13 mouse cellular contexts compared by ENCODE assay signal in the genomic region with DNA sequence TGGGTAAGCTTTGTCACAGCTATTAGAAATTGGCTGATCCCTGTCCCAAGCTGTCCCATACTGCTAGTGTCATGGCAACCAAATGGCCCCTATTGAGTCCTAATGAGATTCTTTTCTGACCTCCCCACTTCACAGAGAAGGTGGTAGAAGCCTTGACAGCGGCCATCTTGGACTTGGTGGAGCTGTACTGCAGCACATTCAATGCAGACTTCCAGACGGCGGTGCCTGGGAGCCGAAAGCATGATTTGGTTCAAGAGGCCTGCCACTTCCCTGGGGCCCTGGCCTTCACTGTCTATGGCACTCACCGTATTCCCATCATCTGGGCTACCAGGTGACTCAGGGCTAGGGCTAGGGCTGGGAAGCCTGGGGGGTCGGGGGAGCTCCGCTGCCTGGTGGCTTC. TPM values are rescaled to one million over a fixed set of nuclear protein-coding genes. Genes with fewer than 3 reads are reported as not detected.
A peak's percentile ranks its signal among the peaks of the same experiment; 100 is the strongest.
DNase-seq lines count a peak whose midpoint lies in the region; ATAC-seq and TF ChIP-seq lines count a peak whose summit lies in the region.
"Had no signal": no experiment of that assay in that cellular context is flagged by ENCODE, and none has a peak within 500 bp of the region (broad histone marks: within the 10 kb centered on the region; RNA-seq: fewer than 3 reads in every experiment).

No protein-coding gene starts in this region.

- H3K9me3 ChIP-seq in forebrain, embryonic 11.5 days (ENCODE audit: control insufficient read depth, low read length) = no peaks in the 10 kb centered on the region
- no peaks in the 10 kb centered on the region for H3K9me3 ChIP-seq in hindbrain, postnatal 0 days (ENCODE audit: low read length)
- H3K9me3 ChIP-seq in neural tube, embryonic 13.5 days = no peaks in the 10 kb centered on the region
- H3K9me3 ChIP-seq: G1E; heart, embryonic 12.5 days; stomach, embryonic 15.5 days had no signal

- H3K4me1 ChIP-seq in forebrain, embryonic 11.5 days (replicated peaks; ENCODE audit: control insufficient read depth, insufficient read depth, low read length) = peaks cover 20% of the 10 kb centered on the region; the same call in 1 of the 2 replicates
- H3K4me1 ChIP-seq in hindbrain, postnatal 0 days (ENCODE audit: insufficient read depth, low read length) = peaks cover 14% of the 10 kb centered on the region; the same call in 1 of the 2 replicates
- peaks cover 47% of the 10 kb centered on the region for H3K4me1 ChIP-seq in neural tube, embryonic 13.5 days (replicated peaks)

- peak overlapping the region; percentile 49 for H3K9ac ChIP-seq in forebrain, embryonic 11.5 days (ENCODE audit: low read length)
- H3K9ac ChIP-seq in hindbrain, postnatal 0 days (replicated peaks; ENCODE audit: low read length) = 0 out of 2 replicates have a peak overlapping the region, but pooled peaks have one; percentile 13
- peak overlapping the region; percentile 43; the same call in 1 of the 2 replicates for H3K9ac ChIP-seq in neural tube, embryonic 13.5 days
- H3K9ac ChIP-seq: heart, embryonic 12.5 days; stomach, embryonic 15.5 days had no signal

- WGBS in forebrain, embryonic 11.5 days = 48% methylated on average over 7 of the region's 7 CpGs
- 32% methylated on average over 7 of the region's 7 CpGs for WGBS in hindbrain, postnatal 0 days
- WGBS in neural tube, embryonic 13.5 days = 40% methylated on average over 7 of the region's 7 CpGs

- TF ChIP-seq CTCF in hindbrain, postnatal 0 days (IDR thresholded peaks at IDR 0.05; ENCODE audit: low read depth) = no peak

- H3K4me3 ChIP-seq in forebrain, embryonic 11.5 days (ENCODE audit: low read depth, low read length) = no peak overlapping the region
- no peak overlapping the region for H3K4me3 ChIP-seq in hindbrain, postnatal 0 days (ENCODE audit: low read length)
- no peak overlapping the region for H3K4me3 ChIP-seq in neural tube, embryonic 13.5 days
- H3K4me3 ChIP-seq: heart, embryonic 12.5 days; myocyte; stomach, embryonic 15.5 days had no signal

- H3K4me2 ChIP-seq in forebrain, embryonic 11.5 days (ENCODE audit: low read depth, low read length, severe bottlenecking) = peak overlapping the region; percentile 32
- no peak overlapping the region for H3K4me2 ChIP-seq in hindbrain, postnatal 0 days (ENCODE audit: low read depth, low read length)
- no peak overlapping the region for H3K4me2 ChIP-seq in neural tube, embryonic 13.5 days
- H3K4me2 ChIP-seq: heart, embryonic 12.5 days; stomach, embryonic 15.5 days had no signal

- DNase-seq in embryo, embryonic 10 days (ENCODE audit: low spot score) = peak; percentile 66
- peak; percentile 73 for DNase-seq in forebrain, embryonic 11.5 days (ENCODE audit: low spot score)
- peak; percentile 73 for DNase-seq in hindbrain, postnatal 0 days (ENCODE audit: low spot score)
- no peak for DNase-seq in urinary bladder, postnatal 4 days (ENCODE audit: low spot score in 2 of 2)
- DNase-seq in layer of hippocampus, postnatal 25 days (ENCODE audit: extremely low spot score in 1 of 2, low spot score in 1 of 2) = no peak
- no peak for DNase-seq in right cerebral cortex, postnatal 4 days
- DNase-seq: right cerebral cortex, postnatal 25 days had no signal

- ATAC-seq in forebrain, embryonic 11.5 days (replicated peaks; ENCODE audit: low FRiP score) = peak; percentile 49
- peak; percentile 73 for ATAC-seq in hindbrain, postnatal 0 days
- ATAC-seq in neural tube, embryonic 13.5 days (ENCODE audit: low read depth) = peak; percentile 55
- ATAC-seq: intestine, embryonic 16.5 days had no signal

- H3K36me3 ChIP-seq in forebrain, embryonic 11.5 days (ENCODE audit: control insufficient read depth, insufficient read depth, low read length) = peaks cover 3% of the 10 kb centered on the region
- H3K36me3 ChIP-seq in hindbrain, postnatal 0 days (ENCODE audit: insufficient read depth, low read length) = peaks cover 14% of the 10 kb centered on the region
- peaks cover 65% of the 10 kb centered on the region for H3K36me3 ChIP-seq in neural tube, embryonic 13.5 days
- H3K36me3 ChIP-seq: G1E had no signal

- H3K27ac ChIP-seq in forebrain, embryonic 11.5 days (ENCODE audit: low read depth, low read length) = peak overlapping the region; percentile 97
- peak overlapping the region; percentile 70 for H3K27ac ChIP-seq in hindbrain, postnatal 0 days
- peak overlapping the region; percentile 88 for H3K27ac ChIP-seq in neural tube, embryonic 13.5 days (replicated peaks)

- H3K27me3 ChIP-seq in forebrain, embryonic 11.5 days (ENCODE audit: control insufficient read depth, insufficient read depth, low read length) = no peaks in the 10 kb centered on the region
- H3K27me3 ChIP-seq in hindbrain, postnatal 0 days (ENCODE audit: insufficient read depth, low read length) = no peaks in the 10 kb centered on the region
- peaks cover 3% of the 10 kb centered on the region; the same call in 1 of the 2 replicates for H3K27me3 ChIP-seq in neural tube, embryonic 13.5 days
- H3K27me3 ChIP-seq: heart, embryonic 12.5 days; stomach, embryonic 15.5 days had no signal

RNA-seq across cellular contexts. Expression of a gene that starts 34.0 kb away (rescaled TPM):
- 25.3 and 25.7 TPM in 2 replicates for polyA plus RNA-seq in forebrain, embryonic 11.5 days (2014; fragmentation: Nextera tagmentation; extraction: Ambion mirVana)
- 20.7 and 23.0 TPM in 2 replicates for total RNA-seq in hindbrain, postnatal 0 days (2014; rRNA removed)
- 7.1 and 8.7 TPM in 2 replicates for polyA plus RNA-seq in hindbrain, postnatal 0 days (2015; fragmentation: Nextera tagmentation; extraction: Ambion mirVana)
- polyA plus RNA-seq in neural tube, embryonic 13.5 days (2015; fragmentation: Nextera tagmentation; extraction: Ambion mirVana) = 13.9 and 14.0 TPM in 2 replicates
- total RNA-seq in layer of hippocampus, postnatal 25 days (2021) = 10 to 100 TPM; 12.3 to 17.3 TPM
- polyA plus RNA-seq: G1E had no signal

RNA-seq across cellular contexts. Expression of a gene that starts 49.1 kb away (rescaled TPM):
- 44.7 and 51.0 TPM in 2 replicates for polyA plus RNA-seq in forebrain, embryonic 11.5 days (2014; fragmentation: Nextera tagmentation; extraction: Ambion mirVana)
- 55.3 and 61.3 TPM in 2 replicates for total RNA-seq in hindbrain, postnatal 0 days (2014; rRNA removed)
- 29.1 and 32.2 TPM in 2 replicates for polyA plus RNA-seq in hindbrain, postnatal 0 days (2015; fragmentation: Nextera tagmentation; extraction: Ambion mirVana)
- polyA plus RNA-seq in neural tube, embryonic 13.5 days (2015; fragmentation: Nextera tagmentation; extraction: Ambion mirVana) = 30.0 and 33.6 TPM in 2 replicates
- 10 to 100 TPM; 65.5 to 91.1 TPM for total RNA-seq in layer of hippocampus, postnatal 25 days (2021)

RNA-seq across cellular contexts. Expression of a gene that starts 51.4 kb away (rescaled TPM):
- polyA plus RNA-seq in forebrain, embryonic 11.5 days (2014; fragmentation: Nextera tagmentation; extraction: Ambion mirVana) = 62.8 and 69.7 TPM in 2 replicates
- total RNA-seq in hindbrain, postnatal 0 days (2014; rRNA removed) = 37.4 and 46.9 TPM in 2 replicates
- polyA plus RNA-seq in hindbrain, postnatal 0 days (2015; fragmentation: Nextera tagmentation; extraction: Ambion mirVana) = 15.9 and 17.0 TPM in 2 replicates
- polyA plus RNA-seq in neural tube, embryonic 13.5 days (2015; fragmentation: Nextera tagmentation; extraction: Ambion mirVana) = 27.8 and 30.8 TPM in 2 replicates
- 10 to 100 TPM; 40.9 to 43.0 TPM for total RNA-seq in layer of hippocampus, postnatal 25 days (2021)

Comparison
In these comparisons a context has a peak if more than half of its experiments do, and no peak if none do; other contexts are left out.
1. DNase-seq: peak in embryo, embryonic 10 days (single experiment), forebrain, embryonic 11.5 days (single experiment) and hindbrain, postnatal 0 days (single experiment); none in urinary bladder, postnatal 4 days (0 of 2), layer of hippocampus, postnatal 25 days (0 of 2) and right cerebral cortex, postnatal 4 days (single experiment).
2. Peak in every context shown above with its lines, with median percentiles within 50 percentile points of each other: ATAC-seq, H3K27ac ChIP-seq and H3K9ac ChIP-seq.